Mouse (Mus musculus) subcutaneous adipose tissue, adult 2 months (tissue): ENCODE measurements around the gene Tas2r125. TPM values are rescaled to one million over a fixed set of nuclear protein-coding genes. Genes with fewer than 3 reads are reported as not detected.

Source experiments
- polyA plus RNA-seq: library from polyadenylated mRNA; depleted of rRNA; stranded (reverse); fragments of >200 nt; gene quantifications from 2 replicates; pipeline ENCODE4 v1.2.3, GENCODE M21; 2012; ENCODE audit warnings: low replicate concordance; rRNA removed

Tas2r125 gene
- not detected in 2 replicates for polyA plus RNA-seq

GRCm38 (mm10) chr6:132909351-132909750 lies at the start of gene Tas2r125:
Gene Tas2r125, plus strand, starts transcription at chr6:132909651.

GRCm38 (mm10) chr6:132867708-132868107 lies 41.7 kb upstream of the Tas2r125 start, which contains the start of gene Tas2r110:
Gene Tas2r110, plus strand, starts transcription at chr6:132868008.

GRCm38 (mm10) chr6:132892711-132893110 lies 16.7 kb upstream of the Tas2r125 start, which contains the start of gene Tas2r113:
Gene Tas2r113, plus strand, starts transcription at chr6:132893011.

GRCm38 (mm10) chr6:132950802-132951201 lies 41.4 kb downstream of the Tas2r125 start, which contains the start of gene Tas2r129:
Gene Tas2r129, plus strand, starts transcription at chr6:132951102.

GRCm38 (mm10) chr6:132957819-132958218 lies 48.4 kb downstream of the Tas2r125 start, which contains the start of gene Tas2r131:
Gene Tas2r131, minus strand, starts transcription at chr6:132957919.

Other genes with a start within 250 kb of the Tas2r125 start
- not detected in 2 replicates for gene Tas2r121, start 208.6 kb upstream of the Tas2r125 start, polyA plus RNA-seq
- gene Tas2r122, start 197.7 kb upstream of the Tas2r125 start, polyA plus RNA-seq: not detected in 2 replicates
- gene Tas2r115, start 171.6 kb upstream of the Tas2r125 start, polyA plus RNA-seq: not detected in 2 replicates
- gene Tas2r124, start 154.9 kb upstream of the Tas2r125 start, polyA plus RNA-seq: not detected in 2 replicates
- gene Tas2r102, start 147.5 kb upstream of the Tas2r125 start, polyA plus RNA-seq: not detected in 2 replicates
- gene Tas2r136, start 131.5 kb upstream of the Tas2r125 start, polyA plus RNA-seq: not detected in 2 replicates
- not detected in 2 replicates for gene Tas2r117, start 106.8 kb upstream of the Tas2r125 start, polyA plus RNA-seq
- gene Tas2r123, start 62.5 kb upstream of the Tas2r125 start, polyA plus RNA-seq: not detected in 2 replicates
- gene Tas2r116, start 54.2 kb upstream of the Tas2r125 start, polyA plus RNA-seq: not detected in 2 replicates
- gene Tas2r110, start 41.6 kb upstream of the Tas2r125 start, polyA plus RNA-seq: not detected in 2 replicates
- not detected in 2 replicates for gene Tas2r113, start 16.6 kb upstream of the Tas2r125 start, polyA plus RNA-seq
- not detected in 2 replicates for gene Tas2r129, start 41.5 kb downstream of the Tas2r125 start, polyA plus RNA-seq
- gene Tas2r131, start 48.3 kb downstream of the Tas2r125 start, polyA plus RNA-seq: not detected in 2 replicates
- gene Tas2r109, start 71.3 kb downstream of the Tas2r125 start, polyA plus RNA-seq: not detected in 2 replicates
- gene Tas2r103, start 127.5 kb downstream of the Tas2r125 start, polyA plus RNA-seq: not detected in 2 replicates
- not detected in 2 replicates for gene Tas2r140, start 146.2 kb downstream of the Tas2r125 start, polyA plus RNA-seq
- gene Smim10l1, start 195.3 kb downstream of the Tas2r125 start, polyA plus RNA-seq: 105 and 151 TPM in 2 replicates